Mouse (Mus musculus) A20 (cell line): ENCODE data around the gene D630023F18Rik.

Experiments used
- DNase-seq: peaks from one replicate; pipeline ENCODE4 v3.0.0-alpha.2; 2011; ENCODE audit warnings: low read depth, low spot score

D630023F18Rik gene

DNA sequence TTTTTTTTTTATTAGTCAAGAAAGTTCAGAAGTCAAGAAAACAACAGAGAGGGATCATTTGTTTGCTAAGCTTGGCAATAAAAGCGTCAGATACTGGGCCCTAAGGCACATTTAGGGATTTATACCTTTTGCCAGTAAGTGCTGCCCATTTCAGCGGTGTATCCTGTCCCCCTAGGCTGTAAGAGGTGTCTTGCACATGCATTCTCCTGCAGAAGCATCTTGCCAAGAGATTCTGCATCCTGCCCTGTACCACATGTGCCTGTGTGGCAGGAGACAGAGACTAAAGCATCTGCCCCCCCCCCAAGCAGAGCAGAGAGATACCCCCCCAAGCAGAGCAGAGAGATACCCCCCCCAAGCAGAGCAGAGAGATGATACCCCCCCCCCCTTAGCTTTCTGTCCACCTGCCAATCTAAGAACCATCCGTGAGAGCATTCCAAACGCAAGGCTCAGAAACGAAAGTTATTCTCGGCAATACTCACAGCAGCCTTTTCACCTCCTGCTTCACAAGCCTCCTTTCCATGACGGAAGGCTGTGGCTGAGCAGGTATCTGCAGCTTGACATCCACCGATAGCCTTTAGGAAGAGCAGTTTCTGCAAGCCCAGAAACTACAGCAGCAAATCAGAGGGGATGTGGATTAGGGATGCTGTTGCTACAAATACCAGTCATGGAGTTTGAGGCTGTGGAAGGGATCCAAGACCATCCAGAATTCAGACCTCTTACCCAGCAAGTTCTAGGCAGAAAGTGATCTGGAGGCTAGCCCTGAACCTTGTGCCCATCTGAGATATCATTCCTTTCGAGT lies at the start of gene D630023F18Rik:
Gene D630023F18Rik, minus strand, starts transcription at position 641 of the 799 bp plus-strand sequence.
- no peak for DNase-seq

GRCm38 (mm10) chr1:65171579-65171978 lies 48.6 kb upstream of the D630023F18Rik start:
- DNase-seq: no peak

GRCm38 (mm10) chr1:65169947-65170346 lies 46.9 kb upstream of the D630023F18Rik start:
- DNase-seq: no peak

DNA sequence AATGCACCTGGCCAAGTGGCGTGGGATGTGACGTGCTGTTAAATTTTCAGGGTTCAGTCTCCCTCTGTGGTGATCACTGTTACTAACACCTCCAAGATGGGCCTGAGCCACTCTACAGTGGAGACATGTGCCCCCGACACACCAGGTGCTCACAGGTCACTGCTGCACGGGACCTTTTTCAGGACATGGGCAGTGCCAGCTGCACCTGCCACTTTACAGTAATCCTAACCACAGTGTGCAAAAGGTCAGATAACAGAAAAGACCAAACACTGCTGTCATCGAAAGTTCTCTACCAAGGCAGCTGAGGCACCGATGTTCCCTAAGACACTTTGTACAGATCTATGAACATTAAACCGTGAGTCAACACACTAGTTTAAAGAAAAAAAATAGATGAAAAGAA lies 46.5 kb upstream of the D630023F18Rik start:
- DNase-seq: no peak

DNA sequence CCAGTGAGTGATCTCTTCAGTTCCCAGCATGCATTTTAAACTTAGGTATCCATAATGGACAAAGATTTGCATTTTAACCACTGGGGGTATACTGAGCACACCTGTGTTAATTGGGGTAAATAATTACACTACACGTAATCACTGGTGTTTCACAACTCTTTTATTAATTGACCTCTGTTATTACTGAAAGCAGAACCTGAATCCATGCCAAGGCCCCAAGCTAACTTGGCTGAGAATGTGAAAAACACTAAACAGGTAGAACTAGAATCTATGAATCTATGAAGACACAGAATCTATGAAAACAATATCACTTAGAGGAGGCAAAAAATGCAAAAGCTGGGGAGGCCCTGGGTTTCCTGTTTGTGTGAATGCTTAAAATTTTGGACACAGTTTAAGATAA lies 44.5 kb upstream of the D630023F18Rik start:
- no peak for DNase-seq

DNA sequence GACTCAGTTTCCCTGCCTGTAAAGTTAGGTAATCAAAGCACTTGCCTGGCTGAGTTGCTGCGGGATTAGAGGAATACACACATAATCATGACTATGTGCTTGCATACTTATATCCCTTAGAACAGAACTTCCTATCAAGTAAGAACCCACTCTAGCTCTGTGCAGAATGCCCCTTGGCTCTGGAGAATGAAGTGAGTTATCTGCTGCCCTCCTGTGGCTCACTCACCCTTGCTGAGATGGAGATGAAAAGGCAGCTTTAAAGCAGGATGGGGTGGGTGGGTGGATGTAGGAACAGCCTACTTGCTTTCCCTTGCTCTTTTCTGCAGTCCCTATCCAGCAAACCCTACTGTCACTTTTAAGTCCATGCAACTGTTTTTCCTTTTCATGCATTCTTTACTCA lies 39.2 kb upstream of the D630023F18Rik start:
- DNase-seq: peak; percentile 17

GRCm38 (mm10) chr1:65156111-65156510 lies 33.1 kb upstream of the D630023F18Rik start:
- no peak for DNase-seq

DNA sequence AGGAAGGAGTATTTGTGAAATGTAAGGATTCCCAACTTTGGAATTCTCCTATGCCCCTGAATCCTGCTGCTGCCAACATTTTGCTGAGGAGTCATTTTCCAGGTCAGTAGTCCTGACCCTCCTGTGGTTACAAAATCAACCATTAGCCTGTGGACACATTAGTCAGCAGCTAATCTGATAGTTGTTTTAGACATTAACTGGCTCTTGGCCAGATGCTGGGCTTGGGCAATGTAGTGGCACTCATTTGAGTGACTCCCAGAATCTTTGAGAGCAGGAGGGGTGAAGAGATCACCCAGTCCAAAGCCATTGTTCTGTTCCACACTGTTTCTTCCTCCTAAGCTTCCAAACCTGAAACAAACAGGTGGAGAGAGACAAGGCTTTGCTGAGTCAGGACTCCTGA lies 31.8 kb upstream of the D630023F18Rik start:
- no peak for DNase-seq

- DNase-seq: no peak
Observed at GRCm38 (mm10) chr1:65147971-65148370, 25.0 kb upstream of the D630023F18Rik start.

DNA sequence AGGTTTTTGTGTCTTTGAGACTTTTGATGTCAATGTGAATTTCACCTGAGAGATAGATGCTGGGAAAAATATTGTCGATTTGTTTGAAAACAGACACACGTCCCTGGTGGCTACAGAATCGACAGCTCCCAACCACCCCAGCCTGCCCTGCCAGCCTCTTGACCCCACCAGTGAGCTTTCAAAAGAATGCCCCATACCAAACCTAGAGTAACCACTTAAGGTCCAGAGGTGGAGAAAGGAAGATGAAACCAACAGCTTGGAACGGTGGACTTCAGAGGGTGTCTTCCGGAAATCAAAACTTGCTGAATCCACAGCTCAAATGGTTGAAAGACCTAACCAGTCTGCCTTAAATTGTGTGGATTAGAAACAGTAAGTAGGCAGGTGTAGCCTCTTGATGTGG lies 24.3 kb upstream of the D630023F18Rik start:
- no peak for DNase-seq

DNA sequence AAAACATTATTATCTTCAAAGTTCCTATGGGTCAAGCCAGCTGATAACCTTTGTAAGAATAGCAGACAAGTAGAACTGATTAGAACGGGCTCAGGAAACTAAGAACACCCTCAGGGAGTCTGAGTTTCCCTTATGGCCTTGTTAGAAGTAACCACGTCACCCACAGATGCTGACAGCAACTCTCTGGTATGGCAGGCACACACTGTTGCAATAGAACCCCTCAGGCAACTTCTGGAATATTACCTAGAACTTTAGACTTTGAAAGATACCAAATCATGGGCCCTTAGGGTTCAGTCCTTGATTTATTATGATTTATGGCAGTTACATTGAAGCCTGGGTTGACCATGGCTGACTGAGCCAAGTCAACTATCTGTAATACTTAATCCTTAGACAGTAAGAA lies 23.6 kb upstream of the D630023F18Rik start:
- DNase-seq: no peak

- DNase-seq: no peak
Observed at GRCm38 (mm10) chr1:65144783-65145182, 21.8 kb upstream of the D630023F18Rik start.

DNA sequence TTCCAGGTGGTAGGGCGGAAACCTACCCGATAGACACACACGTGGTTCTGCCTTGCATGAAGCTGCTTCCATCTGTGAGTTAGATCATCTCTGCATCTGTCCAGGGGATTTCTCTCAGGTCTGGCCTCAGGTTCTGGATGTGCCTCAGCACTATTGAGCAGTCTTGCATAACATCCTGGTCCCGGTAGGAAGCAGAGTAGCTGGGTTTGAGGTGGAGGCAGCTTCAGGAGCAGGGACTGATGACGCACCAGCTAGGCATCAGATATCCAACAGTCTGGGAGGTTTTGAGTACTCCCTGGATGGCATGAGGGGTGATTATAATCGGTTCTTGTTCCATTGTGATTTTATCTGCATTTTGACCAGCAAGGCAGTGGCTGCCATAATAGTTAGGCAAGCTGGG lies 14.5 kb upstream of the D630023F18Rik start:
- DNase-seq: no peak

DNA sequence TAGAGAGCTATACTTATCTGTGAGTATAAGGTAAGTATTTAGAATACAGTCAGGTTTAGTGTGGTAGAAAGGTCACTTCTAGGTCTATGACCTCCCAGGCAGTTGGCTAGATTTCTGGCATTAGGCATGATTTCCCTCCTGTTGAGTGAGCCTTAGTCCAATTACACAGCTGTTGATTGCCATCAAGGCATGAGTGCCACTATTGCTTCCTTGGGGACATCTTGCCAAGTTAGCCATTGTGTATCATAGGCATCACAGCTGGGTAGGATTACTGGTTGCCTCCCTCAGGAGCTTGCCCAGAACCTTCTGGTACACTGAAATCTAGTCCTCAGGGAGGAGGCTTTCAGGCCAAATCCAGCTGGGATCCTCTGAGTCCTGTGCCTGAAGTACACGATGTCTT lies 9.8 kb upstream of the D630023F18Rik start:
- no peak for DNase-seq

DNA sequence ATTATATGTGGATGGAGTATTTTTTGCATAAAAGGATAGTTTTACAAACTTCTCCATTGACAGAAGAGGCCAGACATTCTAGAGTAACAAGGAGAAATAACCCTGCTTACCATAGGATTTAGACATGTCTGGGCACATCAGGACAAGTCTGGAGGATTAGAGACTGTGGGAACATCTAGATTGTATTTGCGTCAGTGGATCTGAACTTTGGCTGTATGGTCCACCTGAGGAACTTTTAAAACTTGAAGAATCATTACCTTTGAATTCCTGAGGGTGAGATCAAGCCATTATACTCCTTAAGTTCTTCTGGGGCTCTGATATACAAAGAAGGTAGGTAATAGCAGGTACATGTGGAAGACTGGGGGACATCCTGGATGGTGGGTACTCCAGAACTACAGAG lies 8.7 kb upstream of the D630023F18Rik start:
- no peak for DNase-seq

DNA sequence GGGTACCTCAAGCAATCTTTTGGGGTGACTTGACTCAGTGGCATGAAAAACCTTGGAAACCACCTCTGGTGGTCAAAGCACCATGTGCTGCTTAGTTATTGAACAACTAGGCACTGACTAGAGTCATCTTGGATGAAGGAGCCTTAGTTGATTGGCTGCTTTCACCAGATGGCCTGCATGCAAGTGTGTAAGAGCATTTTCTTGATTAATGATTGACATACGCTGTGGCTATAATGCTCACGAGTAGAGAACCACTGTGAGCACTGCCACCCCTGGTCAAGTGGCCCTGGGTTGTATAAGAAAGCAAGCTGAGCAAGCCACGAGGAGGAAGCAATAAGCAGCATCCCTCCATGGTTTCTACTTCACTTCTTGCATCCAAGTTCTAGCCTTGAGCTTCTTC lies 7.2 kb upstream of the D630023F18Rik start:
- no peak for DNase-seq

- DNase-seq: no peak
Observed at GRCm38 (mm10) chr1:65129634-65130180, 6.7 kb upstream of the D630023F18Rik start.

DNA sequence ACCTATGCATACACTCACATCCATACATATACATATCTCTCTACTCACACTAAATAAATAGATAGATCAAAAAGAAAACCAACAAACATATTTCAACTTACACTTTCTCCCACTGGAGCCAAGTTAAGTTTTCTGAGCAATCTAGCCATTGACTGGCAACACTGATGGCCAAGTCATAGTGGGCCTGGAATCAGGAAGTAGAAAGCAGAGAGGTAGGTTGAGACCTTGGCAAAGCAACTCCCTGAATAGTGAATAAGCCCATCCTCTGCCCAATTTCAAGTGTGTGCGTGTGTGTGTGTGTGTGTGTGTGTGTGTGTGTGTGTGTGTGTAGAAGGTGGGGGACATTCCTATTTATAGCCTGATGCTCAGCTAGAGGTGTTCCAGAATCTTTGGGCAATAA lies 3.6 kb downstream of the D630023F18Rik start, which contains the start of gene Gm28845:
Gene Gm28845, minus strand, starts transcription at position 121 of the 400 bp plus-strand sequence.
- peak; percentile 54 for DNase-seq

DNA sequence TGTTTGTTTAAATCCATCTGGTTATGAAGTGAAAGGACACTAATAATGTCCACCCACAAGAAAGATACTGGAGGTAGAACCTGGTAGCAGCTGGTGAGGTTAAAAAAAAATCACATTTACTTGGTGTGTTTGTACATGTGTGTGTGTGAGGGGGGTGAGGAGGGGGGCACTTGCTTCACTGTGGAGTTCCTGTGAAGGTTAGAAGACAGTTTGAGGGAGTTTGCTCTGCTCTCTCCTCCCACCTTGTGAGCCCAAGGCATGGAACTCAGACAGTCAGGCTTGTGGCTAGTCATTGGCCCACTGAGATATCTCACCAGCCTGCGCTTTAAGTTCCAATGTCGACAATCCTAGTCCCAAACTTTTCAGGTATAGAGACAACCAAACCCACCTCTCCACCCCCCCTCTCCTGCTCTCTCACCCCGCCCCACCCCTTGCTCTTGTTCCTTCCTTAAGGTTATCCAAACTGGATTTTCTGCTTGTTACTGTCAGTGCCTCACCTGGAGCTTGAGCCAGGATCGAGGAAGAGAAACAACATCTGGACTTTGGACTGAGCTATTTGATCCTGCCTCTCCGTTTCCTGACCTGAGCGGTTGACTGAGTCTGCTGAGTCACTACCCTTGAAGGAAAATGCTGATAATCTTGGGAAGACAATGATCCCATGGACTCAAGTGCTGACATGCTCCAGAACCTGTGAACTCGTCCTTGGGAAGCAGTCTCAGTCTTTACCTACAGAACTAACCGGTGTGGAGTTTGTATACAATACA lies 4.7 kb downstream of the D630023F18Rik start:
- no peak for DNase-seq

GRCm38 (mm10) chr1:65113536-65114172 lies 9.4 kb downstream of the D630023F18Rik start:
- peak; percentile 46 for DNase-seq

DNA sequence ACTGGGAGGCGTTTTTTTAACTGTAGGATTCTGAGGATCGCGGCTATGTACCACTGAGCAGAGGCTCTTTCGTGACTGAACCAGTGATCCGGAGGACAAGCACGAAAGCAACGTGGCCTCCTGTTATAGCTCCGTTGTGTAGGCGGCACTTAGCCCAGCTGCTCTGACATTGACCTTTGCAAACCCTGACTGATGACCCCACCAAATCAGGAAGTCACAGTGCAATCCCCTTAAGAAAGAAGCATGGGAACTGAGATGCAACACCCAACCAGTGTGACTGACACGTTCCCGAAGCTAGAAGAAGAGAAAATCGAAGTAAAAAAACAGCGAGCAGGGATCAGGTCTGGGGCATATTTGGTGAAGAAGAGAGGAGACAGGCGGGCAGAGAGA lies 10.2 kb downstream of the D630023F18Rik start:
- DNase-seq: peak; percentile 82
